Mouse (Mus musculus) embryonic fibroblast, embryonic 13.5 days (primary cell): ENCODE measurements around the gene Alpl.

Experiments used
- CTCF ChIP-seq: IDR thresholded peaks from 2 replicates; pipeline ENCODE4 v1.5.1; 2011; ENCODE audit warnings: mild to moderate bottlenecking, control low read depth, low read length, moderate library complexity, borderline replicate concordance; ENCODE audit not compliant: insufficient read depth
- POLR2A ChIP-seq: IDR thresholded peaks from 2 replicates; pipeline ENCODE4 v1.6.1; 2011; ENCODE audit warnings: low read depth, mild to moderate bottlenecking, control low read depth, low read length, moderate library complexity

GRCm38 (mm10) chr4:137823542-137823941 lies 27.4 kb upstream of the Alpl start:
- no peak for TF ChIP-seq CTCF
- no peak for TF ChIP-seq POLR2A
